Mouse (Mus musculus) stomach, embryonic 16.5 days (tissue): Measurements from ENCODE around the gene Usp44. TPM values are rescaled to one million over a fixed set of nuclear protein-coding genes. Genes with fewer than 3 reads are reported as not detected.
"Not testable (repeated sequence)": the region's sequence is repeated elsewhere in the genome, so short reads cannot be mapped to it uniquely, and the experiment has no call there.

Experiments
- ATAC-seq: fragments of 200-750 bp; cut with Nextera tagmentation; 2 replicates; pipeline ENCODE4 v1.8.0; 2017; ENCODE audit warnings: moderate number of reproducible peaks, moderate TSS enrichment; ENCODE audit not compliant: insufficient read depth, low FRiP score
- H3K27ac ChIP-seq: fragments of 300-500 bp; sonication (generic); 2 replicates; pipeline ENCODE4 v1.5.1; 2014; ENCODE audit warnings: low read length
- H3K27me3 ChIP-seq: fragments of 300-500 bp; sonication (generic); 2 replicates; pipeline ENCODE4 v1.6.1; 2014; ENCODE audit warnings: low read length, control low read depth, mixed read lengths; ENCODE audit not compliant: control insufficient read depth, insufficient read depth
- H3K36me3 ChIP-seq: fragments of 300-500 bp; sonication (generic); 2 replicates; pipeline ENCODE4 v1.6.1; 2014; ENCODE audit warnings: low read length; ENCODE audit not compliant: control insufficient read depth, insufficient read depth
- H3K4me1 ChIP-seq: fragments of 300-500 bp; sonication (generic); 2 replicates; pipeline ENCODE4 v1.6.1; 2014; ENCODE audit warnings: low read length, control low read depth, mixed read lengths; ENCODE audit not compliant: control insufficient read depth, insufficient read depth
- H3K4me2 ChIP-seq: fragments of 300-500 bp; sonication (generic); 2 replicates; pipeline ENCODE4 v1.6.1; 2014; ENCODE audit warnings: low read depth, low read length, mixed read lengths
- H3K4me3 ChIP-seq: fragments of 300-500 bp; sonication (generic); replicated peaks from 2 replicates; pipeline ENCODE4 v1.5.1; 2014; ENCODE audit warnings: mild to moderate bottlenecking, low read length
- H3K9ac ChIP-seq: fragments of 300-500 bp; sonication (generic); 2 replicates; pipeline ENCODE4 v1.6.1; 2014; ENCODE audit warnings: low read length
- H3K9me3 ChIP-seq: fragments of 300-500 bp; sonication (generic); replicated peaks from 2 replicates; pipeline ENCODE4 v1.6.1; 2016; ENCODE audit warnings: low read length, control low read depth; ENCODE audit not compliant: control insufficient read depth
- WGBS: fragments of 180-500 bp; shearing (Covaris S2); extraction: QIAGEN DNeasy Blood & Tissue Kit; methylation state at CpG from one replicate; pipeline ENCODE4 v1.1.7; 2014; 5-methylcytosine and 5-hydroxymethylcytosine counted together
- polyA plus RNA-seq: library from polyadenylated mRNA; unstranded; fragments of >200 nt; fragmentation: Nextera tagmentation; extraction: Ambion mirVana; gene quantifications from 2 replicates; pipeline ENCODE4 v1.2.1, GENCODE M21; 2015

Usp44 gene
- polyA plus RNA-seq: 0.22 and 0.35 TPM in 2 replicates

DNA sequence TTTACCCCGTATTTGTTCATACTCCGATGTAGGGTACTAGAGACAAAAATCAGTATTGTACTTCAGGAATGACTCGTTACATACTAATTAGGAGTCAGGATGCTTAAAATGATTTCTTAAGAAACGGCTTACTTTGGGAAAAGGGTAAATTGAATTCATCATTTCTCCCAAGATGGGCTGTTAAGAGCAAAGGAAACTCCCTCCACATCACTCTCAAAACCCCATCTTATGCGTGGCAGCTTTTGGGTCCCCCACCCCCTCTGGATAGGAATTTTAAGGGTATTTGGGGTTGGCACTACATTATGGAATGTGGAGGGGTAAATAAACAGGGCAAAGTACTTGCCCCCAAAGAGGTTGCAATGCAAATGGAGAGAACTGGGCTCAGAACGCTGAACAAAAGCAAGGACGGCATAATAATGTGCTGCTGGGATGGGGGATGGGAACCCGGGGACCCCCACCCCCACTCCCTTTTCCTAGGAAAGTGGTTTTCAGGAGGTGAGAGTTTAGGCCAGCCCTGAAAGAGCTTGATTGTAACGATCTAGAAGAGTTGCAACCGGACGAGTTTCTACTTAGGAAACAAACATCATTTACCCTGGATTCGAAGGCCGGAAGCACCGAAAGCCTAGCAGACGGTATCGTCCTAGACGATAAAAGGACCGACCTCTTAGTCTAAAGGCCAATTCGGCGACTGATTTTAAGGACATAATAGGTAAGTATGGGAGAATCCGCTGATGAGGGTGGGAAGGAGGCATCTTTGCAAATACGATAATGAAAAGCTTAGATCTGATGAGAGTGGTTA is at the start of gene Usp44:
Gene Usp44 (plus strand): TSS at position 625 of the 799 bp plus-strand sequence.
- Histone ChIP-seq H3K36me3 (no peaks in the 10 kb centered on the region), H3K4me1 (peaks cover 11% of the 10 kb centered on the region; the same call in 1 of the 2 replicates), H3K4me3 (peak within 1 kb of the TSS; percentile 18), H3K9me3 (no peaks in the 10 kb centered on the region), H3K27ac (no peak within 1 kb of the TSS), H3K9ac (no peak within 1 kb of the TSS), H3K4me2 (peak within 1 kb of the TSS; percentile 30), H3K27me3 (peaks cover 49% of the 10 kb centered on the region)
- WGBS: 13% methylated on average over 22 of the region's 22 CpGs
- ATAC-seq: no peak

DNA sequence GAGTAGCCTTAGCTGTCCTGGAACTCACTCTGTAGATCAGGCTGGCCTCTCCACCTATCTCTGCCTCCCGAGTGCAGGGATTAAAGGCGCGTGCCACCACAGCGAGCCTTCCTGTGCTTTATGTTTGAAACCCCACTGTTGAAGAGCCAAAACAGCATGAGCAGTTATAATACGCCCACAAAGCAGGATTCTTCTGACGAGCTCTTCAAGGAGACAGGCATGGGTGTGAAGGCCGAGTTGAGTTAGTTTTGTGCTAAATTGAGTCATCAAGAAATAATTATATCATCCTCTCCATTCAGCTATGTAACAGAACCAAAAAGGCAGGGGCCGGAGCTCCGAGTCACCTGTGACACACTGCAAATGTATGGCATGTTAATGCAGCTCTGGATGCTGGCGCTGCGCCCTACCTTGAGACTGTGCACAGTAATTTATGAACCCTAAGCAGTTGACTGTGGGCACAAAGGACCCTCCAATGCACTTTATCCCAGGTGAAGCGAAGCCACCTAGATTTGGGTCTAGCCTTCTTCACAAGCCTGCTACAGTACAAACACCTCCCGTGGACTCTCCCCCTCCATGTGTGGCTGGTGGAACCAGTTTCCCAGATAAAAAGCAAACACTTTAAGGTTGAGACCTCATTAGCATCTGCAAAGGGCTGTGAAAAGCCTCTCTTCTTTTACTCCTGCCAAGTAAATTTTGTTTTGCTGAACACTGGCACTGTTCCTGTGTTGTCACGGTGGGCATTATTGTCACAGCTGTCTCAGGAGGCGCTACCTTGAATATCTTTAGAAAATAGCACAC is 47.9 kb upstream of the Usp44 start:
- H3K9me3 ChIP-seq: no peaks in the 10 kb centered on the region
- no peaks in the 10 kb centered on the region for H3K27me3 ChIP-seq
- no peaks in the 10 kb centered on the region for H3K36me3 ChIP-seq
- no peak overlapping the region for H3K4me2 ChIP-seq
- 65% methylated on average over 15 of the region's 15 CpGs for WGBS
- H3K9ac ChIP-seq: no peak overlapping the region
- no peak for ATAC-seq
- no peaks in the 10 kb centered on the region for H3K4me1 ChIP-seq
- no peak overlapping the region for H3K4me3 ChIP-seq
- peak overlapping the region; percentile 18; the same call in 1 of the 2 replicates for H3K27ac ChIP-seq

DNA sequence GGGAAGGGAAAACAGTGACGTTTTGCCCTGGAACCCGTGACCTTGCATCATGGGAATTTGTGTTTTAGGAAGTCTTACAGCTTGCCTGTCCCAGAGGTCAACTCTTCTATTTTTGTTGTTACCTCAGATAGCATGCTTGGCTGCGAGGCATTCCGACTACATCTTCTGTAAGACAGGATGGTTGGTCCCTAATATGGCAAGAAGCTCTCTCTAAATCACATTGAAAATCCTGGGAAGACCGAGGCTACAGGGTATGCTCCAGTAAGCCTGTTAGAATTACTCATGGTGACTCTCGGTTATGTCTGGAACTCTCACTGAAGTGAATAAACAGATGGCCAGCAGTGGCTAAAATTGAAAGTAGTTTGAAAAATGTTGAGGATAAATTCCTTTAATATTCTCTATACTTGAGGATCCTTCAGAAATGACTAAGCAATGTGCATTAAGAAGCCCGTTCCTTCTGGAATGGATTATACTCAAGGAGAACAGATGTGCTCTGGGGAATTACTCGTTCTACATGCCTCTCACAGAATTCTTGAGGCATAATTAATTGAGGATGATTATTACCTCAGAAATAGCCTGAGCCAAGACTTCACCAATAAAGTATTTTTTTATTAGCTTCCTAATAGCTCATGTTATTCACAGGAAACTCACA is 31.5 kb upstream of the Usp44 start:
- Histone ChIP-seq H3K27me3 (no peaks in the 10 kb centered on the region), H3K4me2 (no peak overlapping the region), H3K9ac (no peak overlapping the region), H3K4me3 (no peak overlapping the region), H3K4me1 (no peaks in the 10 kb centered on the region), H3K9me3 (no peaks in the 10 kb centered on the region), H3K36me3 (no peaks in the 10 kb centered on the region), H3K27ac (no peak overlapping the region)
- 60% methylated on average over 8 of the region's 8 CpGs for WGBS
- ATAC-seq: no peak

DNA sequence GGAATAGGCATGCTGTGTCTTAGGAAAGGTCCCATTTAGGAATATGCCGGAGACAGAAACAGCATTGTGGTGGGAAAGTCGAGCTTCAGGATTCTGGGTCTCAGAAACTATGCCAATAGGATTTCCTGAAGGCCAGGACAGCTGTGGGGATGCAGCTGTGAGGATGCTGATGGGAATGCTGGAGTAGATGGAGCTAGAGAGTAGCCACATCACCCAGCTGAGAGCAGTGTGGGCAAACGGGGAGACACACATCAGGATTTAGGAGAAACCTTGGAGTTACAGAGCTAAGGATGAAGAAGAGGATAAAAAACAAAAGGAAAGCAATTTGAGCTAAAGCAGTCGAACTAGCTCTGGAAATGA is 31.0 kb upstream of the Usp44 start:
- no peaks in the 10 kb centered on the region for H3K36me3 ChIP-seq
- H3K9me3 ChIP-seq: no peaks in the 10 kb centered on the region
- no peaks in the 10 kb centered on the region for H3K4me1 ChIP-seq
- no peak overlapping the region for H3K9ac ChIP-seq
- no peak for ATAC-seq
- no peak overlapping the region for H3K27ac ChIP-seq
- H3K4me3 ChIP-seq: no peak overlapping the region
- H3K27me3 ChIP-seq: no peaks in the 10 kb centered on the region
- no peak overlapping the region for H3K4me2 ChIP-seq
- WGBS: 71% methylated on average over 4 of the region's 4 CpGs

DNA sequence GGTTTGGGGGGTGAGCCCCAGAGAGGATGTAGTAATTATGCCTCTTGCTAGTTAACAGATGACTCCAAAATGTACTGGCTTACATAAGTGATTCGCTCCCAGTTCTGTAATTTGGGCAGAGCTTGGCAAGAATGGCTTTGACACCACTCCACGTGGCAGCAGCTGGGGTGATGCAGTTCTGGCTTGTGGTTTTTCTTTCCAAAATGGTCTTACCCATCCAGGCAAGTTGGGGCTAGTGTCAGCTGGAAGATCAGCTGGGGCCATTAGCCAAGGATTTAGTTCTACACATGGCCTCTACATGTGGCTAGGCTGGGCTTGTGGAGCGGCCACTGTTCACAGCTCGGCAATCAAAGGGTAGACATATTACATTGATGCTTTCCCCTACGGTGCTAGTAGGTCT is 30.5 kb upstream of the Usp44 start:
- H3K4me1 ChIP-seq: no peaks in the 10 kb centered on the region
- no peaks in the 10 kb centered on the region for H3K27me3 ChIP-seq
- no peak overlapping the region for H3K4me3 ChIP-seq
- H3K9ac ChIP-seq: no peak overlapping the region
- no peak overlapping the region for H3K4me2 ChIP-seq
- no peaks in the 10 kb centered on the region for H3K36me3 ChIP-seq
- no peak overlapping the region for H3K27ac ChIP-seq
- no peak for ATAC-seq
- H3K9me3 ChIP-seq: no peaks in the 10 kb centered on the region
- 88% methylated on average over 5 of the region's 5 CpGs for WGBS

DNA sequence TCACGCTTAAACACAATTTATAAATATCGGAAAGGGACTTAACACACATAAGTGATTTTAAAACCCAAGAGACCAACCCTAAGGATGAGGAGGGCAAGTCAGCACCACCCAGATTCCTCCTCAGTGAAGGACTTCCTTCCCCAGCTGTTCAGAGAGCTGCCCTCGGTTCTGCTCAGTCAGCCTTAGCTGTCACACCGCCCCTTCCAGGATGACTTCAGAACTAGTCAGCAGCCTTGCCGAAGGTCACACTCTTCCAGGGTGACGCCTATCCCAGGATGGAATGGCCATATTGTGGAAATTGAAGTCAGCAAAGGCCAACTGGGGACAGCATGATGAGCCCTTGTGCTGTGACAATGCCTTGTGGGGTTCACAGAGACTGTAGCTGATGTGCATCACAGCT is 28.2 kb upstream of the Usp44 start:
- Histone ChIP-seq H3K9ac (no peak overlapping the region), H3K4me3 (no peak overlapping the region), H3K27ac (no peak overlapping the region), H3K4me1 (no peaks in the 10 kb centered on the region), H3K27me3 (no peaks in the 10 kb centered on the region), H3K36me3 (no peaks in the 10 kb centered on the region), H3K4me2 (no peak overlapping the region), H3K9me3 (no peaks in the 10 kb centered on the region)
- 66% methylated on average over 6 of the region's 6 CpGs for WGBS
- ATAC-seq: no peak

DNA sequence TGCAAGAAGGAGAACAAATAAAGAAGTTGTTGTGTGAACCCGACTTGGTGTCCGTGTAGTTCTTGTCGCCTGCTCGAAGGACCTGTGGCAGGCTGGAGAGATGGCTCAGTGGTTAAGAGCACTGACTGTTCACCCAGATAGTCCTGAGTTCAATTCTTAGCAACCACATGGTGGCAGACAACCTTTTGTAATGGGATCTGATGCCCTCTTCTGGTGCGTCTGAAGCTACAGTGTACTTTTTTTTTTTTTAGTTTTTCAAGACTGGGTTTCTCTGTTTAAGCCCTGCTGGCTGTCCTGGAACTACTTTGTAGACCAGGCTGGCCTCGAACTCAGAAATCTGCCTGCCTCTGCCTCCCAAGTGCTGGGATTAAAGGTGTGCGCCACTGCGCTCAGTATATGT is 21.9 kb upstream of the Usp44 start:
- not testable (repeated sequence) for H3K9me3 ChIP-seq, H3K9ac ChIP-seq, H3K27ac ChIP-seq, H3K27me3 ChIP-seq, H3K4me1 ChIP-seq, H3K4me3 ChIP-seq, H3K4me2 ChIP-seq, ATAC-seq, H3K36me3 ChIP-seq
- WGBS: 93% methylated on average over 8 of the region's 8 CpGs

DNA sequence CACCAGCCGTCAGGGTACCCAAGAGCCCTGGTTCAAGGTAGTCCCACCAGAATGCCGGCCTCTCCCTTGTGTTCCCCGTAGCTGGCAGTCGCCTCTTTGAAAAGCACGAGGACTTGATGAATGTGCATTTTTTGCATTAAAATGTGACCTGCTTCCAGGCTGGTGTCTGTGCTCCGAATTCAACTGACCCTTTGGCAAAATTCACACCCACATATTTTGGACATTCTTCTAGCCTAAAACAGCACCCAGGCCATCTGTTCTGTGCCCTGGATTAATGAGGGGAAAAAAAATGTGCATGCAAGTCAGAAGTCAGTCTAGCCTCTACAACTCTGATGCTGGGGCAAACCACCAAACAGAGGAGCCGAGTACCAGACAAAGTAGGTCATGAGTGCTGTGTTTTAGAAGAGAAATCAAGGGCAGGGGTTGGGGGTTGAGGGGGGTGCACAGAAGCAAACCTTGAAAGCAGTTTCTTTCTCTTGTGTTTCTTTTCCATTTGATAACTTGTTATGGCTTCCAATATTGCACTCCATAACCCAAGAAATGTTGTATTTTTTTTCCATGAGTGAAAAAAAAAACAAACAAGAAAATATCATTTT is 20.7 kb upstream of the Usp44 start:
- Histone ChIP-seq H3K36me3 (no peaks in the 10 kb centered on the region), H3K9me3 (no peaks in the 10 kb centered on the region), H3K27me3 (no peaks in the 10 kb centered on the region), H3K27ac (no peak overlapping the region), H3K9ac (no peak overlapping the region), H3K4me2 (no peak overlapping the region), H3K4me1 (no peaks in the 10 kb centered on the region), H3K4me3 (no peak overlapping the region)
- 48% methylated on average over 7 of the region's 7 CpGs for WGBS
- ATAC-seq: no peak
